Mouse (Mus musculus): ENCODE measurements around the gene Krcc1. TPM values are rescaled to one million over a fixed set of nuclear protein-coding genes. Genes with fewer than 3 reads are reported as not detected.

The Krcc1 gene
- total and polyA plus RNA-seq, 3 experiments: 25.8 to 31.6 TPM; not detected in 1

GRCm38 (mm10) chr6:71239069-71239750, 32.3 kb upstream of the Krcc1 start:
- Histone ChIP-seq H3K9me3 (replicated peaks; ENCODE audit: insufficient read depth, low read length) (no peaks in the 10 kb centered on the region), H3K4me1 (ENCODE audit: control insufficient read depth in 1 of 2, insufficient read depth in 2 of 2, low read length in 2 of 2) (no peaks in the 10 kb centered on the region), H3K4me3 (ENCODE audit: control insufficient read depth in 1 of 2, insufficient read depth in 1 of 2, low read depth in 2 of 2, low read length in 2 of 2) (no peak overlapping the region), H3K79me2 (ENCODE audit: control insufficient read depth, insufficient read depth, low read length, poor library complexity) (no peaks in the 10 kb centered on the region), H3K36me3 (ENCODE audit: control insufficient read depth in 1 of 2, insufficient read depth in 2 of 2, low read length in 2 of 2) (no peaks in the 10 kb centered on the region), H3K9ac (ENCODE audit: control insufficient read depth, low read depth, low read length, poor library complexity, severe bottlenecking) (no peak overlapping the region), H3K27ac (ENCODE audit: control insufficient read depth, low read depth, low read length) (no peak overlapping the region), H3K27me3 (ENCODE audit: control insufficient read depth in 1 of 2, insufficient read depth in 2 of 2, low read length in 2 of 2) (peaks cover 0 to 1% of the 10 kb centered on the region in 2 experiments; a peak in 1 of 4 replicates)
- TF ChIP-seq E2F4 (IDR thresholded peaks at IDR 0.05; ENCODE audit: borderline replicate concordance, low read depth, low read length) (no peak), POLR2AphosphoS5 (IDR thresholded peaks at IDR 0.05; ENCODE audit: borderline replicate concordance, low read depth, low read length) (no peak), ELF1 (IDR thresholded peaks at IDR 0.05; ENCODE audit: low read depth, low read length) (no peak), TBP (IDR thresholded peaks at IDR 0.05; ENCODE audit: low read depth, low read length) (no peak), CTCF (IDR thresholded peaks at IDR 0.05 in 2 of 3, conservative IDR thresholded peaks at IDR 0.05 in 1 of 3; ENCODE audit: control insufficient read depth in 1 of 3, insufficient read depth in 1 of 3, low read depth in 2 of 3, low read length in 3 of 3, poor library complexity in 1 of 3, severe bottlenecking in 1 of 3) (no peak), KAT2A (conservative IDR thresholded peaks at IDR 0.05; ENCODE audit: low read depth, low read length) (no peak), ZMIZ1 (IDR thresholded peaks at IDR 0.05; ENCODE audit: low read depth, low read length) (no peak), MYC (IDR thresholded peaks at IDR 0.05; ENCODE audit: low read depth, low read length) (no peak), MAX (IDR thresholded peaks at IDR 0.05; ENCODE audit: low read length) (no peak), MAZ (IDR thresholded peaks at IDR 0.05; ENCODE audit: low read depth, low read length) (no peak), MYB (IDR thresholded peaks at IDR 0.05; ENCODE audit: low read depth, low read length) (no peak), NRF1 (IDR thresholded peaks at IDR 0.05; ENCODE audit: insufficient read depth, low read depth, low read length, poor library complexity, severe bottlenecking) (no peak), CHD2 (IDR thresholded peaks at IDR 0.05; ENCODE audit: low read length) (no peak), MAFK (IDR thresholded peaks at IDR 0.05; ENCODE audit: borderline replicate concordance, low read depth, low read length) (no peak), POLR2AphosphoS2 (IDR thresholded peaks at IDR 0.05; ENCODE audit: low read length) (no peak)
- DNase-seq (ENCODE audit: low read depth, low spot score): no peak

GRCm38 (mm10) chr6:71240831-71241230, 30.6 kb upstream of the Krcc1 start:
- Histone ChIP-seq H3K79me2 (ENCODE audit: control insufficient read depth, insufficient read depth, low read length, poor library complexity) (no peaks in the 10 kb centered on the region), H3K4me1 (ENCODE audit: control insufficient read depth in 1 of 2, insufficient read depth in 2 of 2, low read length in 2 of 2) (no peaks in the 10 kb centered on the region)
- TF ChIP-seq ZNF384 (IDR thresholded peaks at IDR 0.05; ENCODE audit: low read depth, low read length) (no peak), KAT2A (conservative IDR thresholded peaks at IDR 0.05; ENCODE audit: low read depth, low read length) (no peak), USF2 (IDR thresholded peaks at IDR 0.05; ENCODE audit: borderline replicate concordance in 1 of 2, insufficient read depth in 1 of 2, low read depth in 1 of 2, low read length in 2 of 2) (no peak), POLR2AphosphoS2 (IDR thresholded peaks at IDR 0.05; ENCODE audit: low read length) (no peak), MAZ (IDR thresholded peaks at IDR 0.05; ENCODE audit: low read depth, low read length) (no peak), ELF1 (IDR thresholded peaks at IDR 0.05; ENCODE audit: low read depth, low read length) (no peak), EP300 (IDR thresholded peaks at IDR 0.05; ENCODE audit: low read depth in 1 of 2, low read length in 2 of 2) (no peak), NRF1 (IDR thresholded peaks at IDR 0.05; ENCODE audit: insufficient read depth, low read depth, low read length, poor library complexity, severe bottlenecking) (no peak), GATA1 (IDR thresholded peaks at IDR 0.05; ENCODE audit: low read depth, low read length) (no peak), SMC3 (IDR thresholded peaks at IDR 0.05; ENCODE audit: low read depth, low read length) (no peak), MYC (IDR thresholded peaks at IDR 0.05; ENCODE audit: low read depth, low read length) (no peak), ZKSCAN1 (IDR thresholded peaks at IDR 0.05; ENCODE audit: low read depth, low read length) (no peak), UBTF (IDR thresholded peaks at IDR 0.05; ENCODE audit: borderline replicate concordance, insufficient read depth, low read depth, low read length) (no peak), MEF2A (IDR thresholded peaks at IDR 0.05; ENCODE audit: extremely low read depth, insufficient replicate concordance, low read depth, low read length, poor library complexity, severe bottlenecking) (no peak), RAD21 (IDR thresholded peaks at IDR 0.05; ENCODE audit: low read depth, low read length) (no peak)

More at GRCm38 (mm10) chr6:71240831-71241230, 30.6 kb upstream of the Krcc1 start:
- Histone ChIP-seq H3K36me3 (ENCODE audit: control insufficient read depth in 1 of 2, insufficient read depth in 2 of 2, low read length in 2 of 2) (no peaks in the 10 kb centered on the region), H3K9ac (ENCODE audit: control insufficient read depth, low read depth, low read length, poor library complexity, severe bottlenecking) (no peak overlapping the region), H3K4me3 (ENCODE audit: control insufficient read depth in 1 of 2, insufficient read depth in 1 of 2, low read depth in 2 of 2, low read length in 2 of 2) (no peak overlapping the region), H3K27me3 (ENCODE audit: control insufficient read depth in 1 of 2, insufficient read depth in 2 of 2, low read length in 2 of 2) (peaks cover 0 to 3% of the 10 kb centered on the region in 2 experiments; a peak in 1 of 4 replicates), H3K27ac (ENCODE audit: control insufficient read depth, low read depth, low read length) (no peak overlapping the region), H3K9me3 (replicated peaks; ENCODE audit: insufficient read depth, low read length) (no peaks in the 10 kb centered on the region)
- no peak for DNase-seq (ENCODE audit: low read depth, low spot score)
